Mouse (Mus musculus): ENCODE results near the gene Mtg2.
A peak's percentile ranks its signal among the peaks of the same experiment; 100 is the strongest.

Mtg2 gene

GRCm38 (mm10) chr2:180104659-180105377 lies 34.4 kb downstream of the Mtg2 start:
- DNase-seq (ENCODE audit: low spot score in 2 of 2): no peak

- no peak for DNase-seq (ENCODE audit: low spot score in 2 of 2)
These were observed 35.2 kb downstream of the Mtg2 start for GRCm38 (mm10) chr2:180105441-180106190.

DNA sequence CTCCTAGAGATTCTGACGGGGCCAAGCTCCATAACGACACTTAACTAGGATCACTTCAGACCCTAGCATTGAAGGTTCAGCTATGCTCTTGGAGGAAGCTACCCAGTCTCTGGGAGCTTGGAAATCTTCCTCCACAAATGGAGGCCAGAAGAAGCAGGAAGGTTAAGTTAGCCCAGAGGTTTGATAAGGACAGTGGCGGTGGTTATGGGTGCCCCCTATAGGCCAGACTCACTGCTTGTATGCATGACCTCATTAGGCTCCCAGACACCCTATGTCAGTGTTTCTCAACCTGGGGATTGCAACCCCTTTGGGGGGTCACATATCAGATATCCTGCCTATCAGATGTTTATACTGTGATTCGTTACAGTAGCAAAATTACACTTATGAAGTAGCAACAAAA lies 36.7 kb downstream of the Mtg2 start:
- DNase-seq (ENCODE audit: low spot score in 2 of 2): no peak

- DNase-seq (ENCODE audit: low spot score in 2 of 2): no peak
These were observed 37.9 kb downstream of the Mtg2 start for GRCm38 (mm10) chr2:180108285-180108684.

GRCm38 (mm10) chr2:180113909-180114890 lies 43.8 kb downstream of the Mtg2 start:
- peak in 1 of 2 experiments; percentile 86 for DNase-seq (ENCODE audit: low spot score in 2 of 2)

DNA sequence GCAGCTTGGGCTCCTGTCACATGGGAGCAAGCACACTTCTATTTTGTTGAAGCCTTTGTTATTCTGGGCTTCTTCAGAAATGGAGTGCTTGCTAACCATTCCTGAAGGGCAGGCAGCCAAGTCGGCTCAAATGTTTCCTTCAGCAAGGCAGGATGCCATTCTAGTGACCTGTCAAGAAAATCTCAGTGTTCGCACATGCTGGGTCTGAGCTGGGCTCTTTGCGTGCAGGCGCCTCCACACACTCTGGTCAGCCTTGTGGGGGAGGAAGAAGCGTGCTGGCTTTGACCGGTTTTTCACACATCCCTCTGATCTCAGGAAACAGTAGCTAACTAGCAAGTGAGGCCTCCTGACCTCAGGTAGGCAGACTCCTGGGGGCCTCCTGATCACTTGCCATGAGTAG lies 44.9 kb downstream of the Mtg2 start:
- DNase-seq (ENCODE audit: low spot score in 2 of 2): peak in 1 of 2 experiments; percentile 68

- DNase-seq (ENCODE audit: low spot score in 2 of 2): peak in 1 of 2 experiments; percentile 68
These were observed 45.7 kb downstream of the Mtg2 start for GRCm38 (mm10) chr2:180116081-180116493.

GRCm38 (mm10) chr2:180116741-180117484 lies 46.5 kb downstream of the Mtg2 start:
- DNase-seq (ENCODE audit: low spot score in 2 of 2): no peak

GRCm38 (mm10) chr2:180117485-180118194 lies 47.3 kb downstream of the Mtg2 start:
- DNase-seq (ENCODE audit: low spot score in 2 of 2): peak in 1 of 2 experiments; percentile 64

DNA sequence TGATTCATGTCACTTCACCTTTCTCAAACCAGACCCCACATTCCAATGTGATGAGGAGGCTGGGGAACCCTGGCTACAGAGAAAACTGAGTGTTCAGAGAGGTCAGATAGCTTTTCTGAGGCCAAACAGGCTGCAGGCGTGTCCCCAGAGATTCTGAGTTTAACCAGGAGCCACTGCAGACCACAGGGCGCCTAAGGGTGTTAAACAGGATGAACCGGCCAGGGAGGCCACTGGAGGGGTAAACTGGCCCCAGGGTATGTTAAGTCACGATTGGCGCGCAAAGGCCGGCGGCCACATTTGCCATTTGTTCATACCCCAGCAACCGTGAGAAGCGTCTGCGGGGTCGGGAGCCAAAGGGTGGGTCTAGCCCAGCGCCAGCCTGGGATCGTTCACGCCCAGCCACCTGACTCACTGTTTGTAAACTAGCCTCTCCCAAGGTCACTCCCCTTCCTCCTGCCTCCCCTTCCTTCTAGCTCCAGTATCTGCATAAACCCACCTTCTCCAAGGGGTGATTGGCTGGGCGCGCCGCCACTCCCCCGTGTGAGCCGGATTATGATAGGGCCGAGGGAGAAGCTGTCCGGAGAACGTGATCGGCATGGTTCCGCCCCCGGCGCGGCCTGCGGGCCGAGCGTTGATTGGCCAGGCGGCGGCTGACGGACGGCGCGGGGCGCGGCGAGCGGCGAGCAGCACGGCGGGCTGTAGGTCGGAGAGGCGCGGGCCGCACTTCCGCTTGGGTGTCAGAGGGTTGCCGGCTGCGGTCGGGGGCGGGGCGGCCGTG lies 48.5 kb downstream of the Mtg2 start, which contains the start of gene Osbpl2:
Gene Osbpl2, plus strand, starts transcription at position 646 of the 778 bp plus-strand sequence.
- DNase-seq (ENCODE audit: low spot score in 2 of 2): peak; percentile 98 to 100

GRCm38 (mm10) chr2:180119439-180120291 lies 49.3 kb downstream of the Mtg2 start:
- DNase-seq (ENCODE audit: low spot score in 2 of 2): no peak

DNA sequence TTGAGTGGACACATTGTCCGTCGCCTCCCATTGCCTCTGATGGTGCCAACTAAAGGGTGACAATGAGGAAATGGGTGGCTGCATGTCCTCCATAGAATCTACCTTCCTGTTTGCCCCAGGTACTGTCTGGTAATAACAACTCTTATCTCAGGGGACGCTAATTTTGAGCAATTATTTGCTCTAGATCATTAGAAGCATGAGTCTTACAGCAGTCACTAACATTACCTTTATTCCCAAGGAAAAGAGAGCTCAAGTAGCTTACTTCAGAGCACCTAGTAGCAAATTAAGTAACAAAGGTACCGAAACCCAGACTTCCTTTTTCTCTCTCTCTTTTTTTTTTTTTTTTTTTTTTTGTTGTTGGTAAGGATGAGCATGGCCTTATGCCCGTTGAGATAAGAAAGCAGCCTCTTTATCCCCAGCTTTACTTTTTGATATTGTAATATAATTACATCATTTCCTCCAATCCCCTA lies 49.9 kb downstream of the Mtg2 start:
- DNase-seq (ENCODE audit: low spot score in 2 of 2): no peak

GRCm38 (mm10) chr2:180124192-180124591 lies 53.8 kb downstream of the Mtg2 start:
- DNase-seq (ENCODE audit: low spot score in 2 of 2): no peak

GRCm38 (mm10) chr2:180126195-180126594 lies 55.8 kb downstream of the Mtg2 start:
- DNase-seq (ENCODE audit: low spot score in 2 of 2): no peak

- no peak for DNase-seq (ENCODE audit: low spot score in 2 of 2)
These were observed 57.3 kb downstream of the Mtg2 start for GRCm38 (mm10) chr2:180127675-180128074.

DNA sequence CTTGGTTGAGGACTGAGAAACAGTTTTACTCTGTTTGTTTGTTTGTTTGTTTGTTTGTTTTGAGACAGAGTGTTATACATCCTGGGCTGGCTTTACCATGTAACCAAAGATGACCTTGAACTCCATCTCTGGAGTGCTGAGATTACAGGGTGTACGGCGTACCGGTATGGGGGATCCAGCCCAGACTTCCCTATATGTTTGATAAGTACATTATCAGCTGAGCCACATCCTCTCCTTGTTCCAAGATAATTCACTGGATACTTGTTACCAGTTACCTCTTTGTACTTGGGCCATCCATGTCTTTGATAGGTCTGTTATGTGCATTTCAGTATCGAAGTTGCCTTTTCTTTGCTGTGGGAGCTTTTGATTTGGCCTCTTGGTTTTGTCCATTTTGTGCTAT lies 62.8 kb downstream of the Mtg2 start:
- DNase-seq (ENCODE audit: low spot score in 2 of 2): no peak

GRCm38 (mm10) chr2:180133911-180134310 lies 63.5 kb downstream of the Mtg2 start:
- DNase-seq (ENCODE audit: low spot score in 2 of 2): no peak

DNA sequence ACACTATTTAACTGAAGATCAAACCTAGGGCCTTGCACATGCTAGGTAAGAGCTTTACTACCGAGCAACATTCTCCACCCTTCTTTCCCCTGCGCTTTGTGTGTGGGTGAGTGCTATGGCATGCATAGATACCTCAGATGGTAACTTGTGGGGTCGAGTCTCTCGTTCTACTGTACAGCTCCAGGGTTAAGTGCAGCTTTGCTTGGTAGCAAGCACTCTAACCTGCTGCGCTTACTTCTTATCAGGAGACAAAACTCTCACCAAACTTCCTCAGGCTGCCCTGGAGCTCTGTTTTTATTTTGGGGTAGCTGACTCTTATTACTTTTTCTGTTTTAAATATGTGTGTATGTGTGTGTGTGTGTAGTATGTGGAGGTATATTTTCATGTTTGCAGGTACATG lies 65.0 kb downstream of the Mtg2 start:
- DNase-seq (ENCODE audit: low spot score in 2 of 2): no peak
